Mouse (Mus musculus): ENCODE data around the gene Mlycd. TPM values are rescaled to one million over a fixed set of nuclear protein-coding genes. Genes with fewer than 3 reads are reported as not detected.
"Not testable (repeated sequence)": the region's sequence is repeated elsewhere in the genome, so short reads cannot be mapped to it uniquely, and the experiment has no call there.

Gene Mlycd
- polyA plus RNA-seq, 1 experiment from 2014 or later = 14.0 TPM

DNA sequence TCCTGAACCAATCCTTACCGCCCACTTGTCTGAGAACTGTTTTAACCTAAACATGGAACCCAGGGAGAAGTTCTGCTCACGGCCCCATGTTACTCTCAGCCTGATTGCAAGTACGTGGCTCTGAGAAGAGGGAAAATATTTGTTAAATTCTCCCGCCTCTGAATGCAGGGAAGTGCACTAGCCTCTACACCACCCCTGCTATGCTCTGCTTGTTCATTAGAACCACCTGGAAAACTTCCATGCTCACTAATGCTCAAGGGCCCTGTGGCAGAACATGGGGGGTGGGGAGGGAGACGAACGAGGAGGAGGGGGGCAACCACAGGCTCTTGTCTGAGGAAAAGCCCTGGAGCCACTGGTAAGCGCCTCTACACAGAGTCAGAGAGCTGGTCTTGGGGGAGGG, 36.5 kb upstream of the Mlycd start:
- TF ChIP-seq CTCF (IDR thresholded peaks at IDR 0.05; ENCODE audit: low read depth) = no peak
- DNase-seq (no peak), ATAC-seq (ENCODE audit: insufficient read depth) (no peak)
- Histone ChIP-seq H3K4me1 (ENCODE audit: insufficient read depth) (no peaks in the 10 kb centered on the region), H3K4me3 (ENCODE audit: low read depth, low read length) (no peak overlapping the region), H3K9me3 (ENCODE audit: low read depth, low read length) (no peaks in the 10 kb centered on the region), H3K27ac (ENCODE audit: low read depth) (no peak overlapping the region), H3K4me2 (no peak overlapping the region), H3K36me3 (ENCODE audit: insufficient read depth) (no peaks in the 10 kb centered on the region), H3K27me3 (ENCODE audit: insufficient read depth, low read length) (no peaks in the 10 kb centered on the region), H3K9ac (no peak overlapping the region)
- 68% methylated on average over 7 of the region's 7 CpGs for WGBS

DNA sequence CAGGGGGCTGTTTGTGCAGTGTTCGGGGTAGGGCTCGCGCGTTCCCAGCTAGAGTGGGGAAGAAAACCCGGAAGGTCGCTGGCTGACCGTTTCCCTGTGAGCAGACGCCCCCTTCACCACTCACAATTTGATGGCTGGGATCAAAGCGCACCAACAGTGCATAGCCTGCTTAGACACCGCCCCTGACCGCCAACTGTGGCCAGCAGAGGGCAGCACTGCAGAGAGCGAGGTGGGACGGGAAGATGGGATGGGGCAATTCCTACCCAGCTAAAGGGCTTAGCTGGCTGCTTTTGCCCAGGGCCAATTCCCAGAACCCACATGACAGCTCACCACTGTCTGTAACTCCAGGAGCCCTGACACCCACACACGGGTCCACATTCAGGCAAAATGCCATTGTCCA, 35.8 kb upstream of the Mlycd start:
- Histone ChIP-seq H3K27ac (ENCODE audit: low read depth) (no peak overlapping the region), H3K4me2 (no peak overlapping the region), H3K27me3 (ENCODE audit: insufficient read depth, low read length) (no peaks in the 10 kb centered on the region), H3K9ac (no peak overlapping the region), H3K9me3 (ENCODE audit: low read depth, low read length) (no peaks in the 10 kb centered on the region), H3K36me3 (ENCODE audit: insufficient read depth) (no peaks in the 10 kb centered on the region), H3K4me3 (ENCODE audit: low read depth, low read length) (no peak overlapping the region), H3K4me1 (ENCODE audit: insufficient read depth) (no peaks in the 10 kb centered on the region)
- WGBS = 37% methylated on average over 14 of the region's 14 CpGs
- ATAC-seq (ENCODE audit: insufficient read depth) (peak; percentile 44), DNase-seq (peak; percentile 66)
- peak; percentile 77 for TF ChIP-seq CTCF (IDR thresholded peaks at IDR 0.05; ENCODE audit: low read depth)

DNA sequence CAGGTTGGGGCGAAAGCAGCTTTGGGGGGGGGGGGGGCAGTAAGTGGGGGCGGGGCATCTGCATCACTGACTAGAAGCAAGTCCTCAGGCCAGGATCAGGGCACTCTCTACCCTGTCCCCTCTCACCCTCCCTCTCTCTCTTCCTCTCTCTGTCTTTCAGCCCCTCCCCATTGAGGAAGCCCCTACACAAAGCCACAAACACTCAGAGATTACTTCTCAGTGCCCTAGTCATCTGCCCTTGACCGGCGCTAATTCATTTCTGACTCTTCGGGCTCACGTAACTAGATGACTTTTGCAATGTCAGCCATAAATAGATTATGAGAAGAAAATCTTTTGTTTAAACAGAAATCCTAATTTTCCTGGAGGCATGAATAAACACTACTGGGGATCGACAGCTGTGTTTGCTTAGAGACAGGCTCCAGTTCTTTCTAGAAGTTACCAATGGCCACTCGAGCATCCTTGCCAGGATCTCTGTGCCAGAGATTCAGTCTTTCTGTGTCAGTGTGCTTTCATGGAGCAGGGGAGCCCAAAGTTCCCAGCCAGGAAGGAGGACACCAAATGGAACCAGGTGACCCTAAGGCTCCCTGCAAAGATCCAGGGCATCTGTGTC, 33.9 kb upstream of the Mlycd start:
- WGBS = 31% methylated on average over 7 of the region's 8 CpGs
- peak; percentile 70 for ATAC-seq (ENCODE audit: insufficient read depth)
- Histone ChIP-seq H3K4me3 (ENCODE audit: low read depth, low read length) (no peak overlapping the region), H3K4me2 (no peak overlapping the region), H3K9me3 (ENCODE audit: low read depth, low read length) (no peaks in the 10 kb centered on the region), H3K9ac (no peak overlapping the region), H3K27ac (ENCODE audit: low read depth) (no peak overlapping the region), H3K27me3 (ENCODE audit: insufficient read depth, low read length) (no peaks in the 10 kb centered on the region), H3K4me1 (ENCODE audit: insufficient read depth) (no peaks in the 10 kb centered on the region), H3K36me3 (ENCODE audit: insufficient read depth) (no peaks in the 10 kb centered on the region)
- DNase-seq = peak; percentile 68
- no peak for TF ChIP-seq CTCF (IDR thresholded peaks at IDR 0.05; ENCODE audit: low read depth)

DNA sequence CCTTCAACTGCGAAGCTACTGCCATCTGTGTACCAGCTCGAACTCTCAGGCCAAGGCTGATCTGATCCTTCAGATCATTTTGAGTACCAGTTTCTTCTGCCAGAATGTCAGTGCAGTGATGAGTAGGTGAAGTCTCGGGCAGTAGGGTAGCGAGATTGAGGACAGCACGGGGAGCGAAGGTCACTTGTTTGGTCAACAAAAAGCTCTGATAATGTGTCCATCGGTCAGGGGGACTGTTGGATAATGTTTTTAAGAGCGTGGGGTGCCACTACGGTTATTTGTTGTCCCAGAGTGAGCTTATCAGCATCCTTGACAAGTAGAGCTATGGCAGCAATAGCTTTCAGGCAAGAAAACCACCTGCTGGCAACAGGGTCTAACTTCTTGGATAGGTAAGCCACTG, 20.0 kb upstream of the Mlycd start:
- H3K9ac ChIP-seq; H3K4me2 ChIP-seq; H3K27me3 ChIP-seq (ENCODE audit: insufficient read depth, low read length); H3K27ac ChIP-seq (ENCODE audit: low read depth); H3K9me3 ChIP-seq (ENCODE audit: low read depth, low read length); DNase-seq; ATAC-seq (ENCODE audit: insufficient read depth); H3K4me3 ChIP-seq (ENCODE audit: low read depth, low read length); H3K4me1 ChIP-seq (ENCODE audit: insufficient read depth); H3K36me3 ChIP-seq (ENCODE audit: insufficient read depth): not testable (repeated sequence)
- WGBS = 67% methylated on average over 9 of the region's 9 CpGs

DNA sequence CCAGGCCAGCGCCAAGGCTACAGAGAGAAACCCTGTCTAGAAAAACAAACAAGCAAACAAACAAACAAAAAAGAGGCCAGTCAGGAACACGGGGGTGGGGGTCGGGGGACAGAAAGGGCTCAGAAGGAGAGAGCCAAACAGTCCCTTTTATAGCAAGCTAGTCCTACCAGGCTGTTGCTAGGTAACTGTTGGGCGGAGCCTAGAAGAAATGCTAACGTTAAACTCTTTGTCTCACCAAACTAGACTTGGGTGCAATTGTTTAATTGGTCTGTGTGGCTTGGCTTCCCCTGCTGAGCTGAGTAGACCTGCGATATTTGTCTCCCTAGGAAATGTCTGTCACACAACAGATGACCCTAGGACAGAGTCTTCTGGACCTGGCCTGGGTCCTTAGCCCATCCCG, 16.2 kb upstream of the Mlycd start:
- Histone ChIP-seq H3K27me3 (ENCODE audit: insufficient read depth, low read length) (no peaks in the 10 kb centered on the region), H3K4me3 (ENCODE audit: low read depth, low read length) (no peak overlapping the region), H3K9me3 (ENCODE audit: low read depth, low read length) (no peaks in the 10 kb centered on the region), H3K9ac (no peak overlapping the region), H3K27ac (ENCODE audit: low read depth) (no peak overlapping the region), H3K4me2 (no peak overlapping the region), H3K36me3 (ENCODE audit: insufficient read depth) (no peaks in the 10 kb centered on the region), H3K4me1 (ENCODE audit: insufficient read depth) (no peaks in the 10 kb centered on the region)
- TF ChIP-seq CTCF (IDR thresholded peaks at IDR 0.05; ENCODE audit: low read depth) = no peak
- ATAC-seq (ENCODE audit: insufficient read depth) (no peak), DNase-seq (no peak)
- 73% methylated on average over 7 of the region's 7 CpGs for WGBS

DNA sequence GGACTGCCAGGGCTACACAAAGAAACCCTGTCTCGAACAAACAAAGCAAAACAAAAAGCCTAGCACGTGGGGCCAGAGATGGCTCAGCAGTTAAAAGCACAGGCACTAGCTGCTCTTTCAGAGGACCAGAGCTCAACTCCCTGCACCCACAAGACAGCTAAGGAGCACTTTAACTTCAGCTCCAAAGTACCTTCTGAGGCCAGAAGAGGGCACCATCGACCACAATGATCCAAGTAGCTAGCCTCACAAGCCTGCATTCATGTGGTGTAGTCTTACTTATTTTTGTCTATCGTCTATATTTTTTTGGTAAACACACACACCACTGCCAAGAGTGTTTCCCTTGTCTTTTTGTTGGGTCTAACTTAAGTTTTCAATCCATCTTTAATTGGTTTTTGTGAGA, 14.1 kb upstream of the Mlycd start:
- WGBS = 46% methylated on average over 4 of the region's 4 CpGs
- peak; percentile 60 for DNase-seq
- no peak overlapping the region for H3K4me3 ChIP-seq (ENCODE audit: low read depth, low read length)
- no peaks in the 10 kb centered on the region for H3K4me1 ChIP-seq (ENCODE audit: insufficient read depth)
- H3K9me3 ChIP-seq (ENCODE audit: low read depth, low read length) = no peaks in the 10 kb centered on the region
- H3K27me3 ChIP-seq (ENCODE audit: insufficient read depth, low read length) = no peaks in the 10 kb centered on the region
- H3K27ac ChIP-seq (ENCODE audit: low read depth) = no peak overlapping the region
- H3K36me3 ChIP-seq (ENCODE audit: insufficient read depth) = no peaks in the 10 kb centered on the region
- ATAC-seq (ENCODE audit: insufficient read depth) = no peak
- no peak overlapping the region for H3K4me2 ChIP-seq
- H3K9ac ChIP-seq = no peak overlapping the region
- TF ChIP-seq CTCF (IDR thresholded peaks at IDR 0.05; ENCODE audit: low read depth) = peak; percentile 61

DNA sequence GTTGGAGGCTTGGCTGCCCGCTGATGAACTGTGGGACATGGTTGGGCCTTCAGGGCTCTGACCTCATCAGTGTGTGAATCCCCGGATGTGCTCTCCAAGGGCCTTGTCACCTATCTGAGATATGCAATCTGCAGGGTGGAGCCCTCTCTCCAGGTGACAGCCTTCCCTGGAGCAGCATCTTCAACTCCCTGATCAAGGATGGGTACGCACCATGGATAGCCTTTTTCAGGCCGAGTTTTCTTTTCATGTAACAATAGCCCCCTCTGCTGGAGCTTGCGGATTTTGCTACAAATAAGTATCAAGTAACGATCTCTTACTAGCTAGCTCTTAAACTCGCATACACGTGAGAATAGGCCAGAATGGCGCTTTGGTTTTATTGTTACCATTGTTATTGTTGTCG, 10.2 kb upstream of the Mlycd start:
- Histone ChIP-seq H3K9me3 (ENCODE audit: low read depth, low read length) (no peaks in the 10 kb centered on the region), H3K27me3 (ENCODE audit: insufficient read depth, low read length) (no peaks in the 10 kb centered on the region), H3K4me3 (ENCODE audit: low read depth, low read length) (no peak overlapping the region), H3K36me3 (ENCODE audit: insufficient read depth) (no peaks in the 10 kb centered on the region), H3K27ac (ENCODE audit: low read depth) (no peak overlapping the region), H3K4me2 (no peak overlapping the region), H3K9ac (no peak overlapping the region), H3K4me1 (ENCODE audit: insufficient read depth) (no peaks in the 10 kb centered on the region)
- ATAC-seq (ENCODE audit: insufficient read depth) = no peak
- peak; percentile 71 for TF ChIP-seq CTCF (IDR thresholded peaks at IDR 0.05; ENCODE audit: low read depth)
- peak; percentile 91 for DNase-seq
- WGBS = 19% methylated on average over 10 of the region's 10 CpGs

DNA sequence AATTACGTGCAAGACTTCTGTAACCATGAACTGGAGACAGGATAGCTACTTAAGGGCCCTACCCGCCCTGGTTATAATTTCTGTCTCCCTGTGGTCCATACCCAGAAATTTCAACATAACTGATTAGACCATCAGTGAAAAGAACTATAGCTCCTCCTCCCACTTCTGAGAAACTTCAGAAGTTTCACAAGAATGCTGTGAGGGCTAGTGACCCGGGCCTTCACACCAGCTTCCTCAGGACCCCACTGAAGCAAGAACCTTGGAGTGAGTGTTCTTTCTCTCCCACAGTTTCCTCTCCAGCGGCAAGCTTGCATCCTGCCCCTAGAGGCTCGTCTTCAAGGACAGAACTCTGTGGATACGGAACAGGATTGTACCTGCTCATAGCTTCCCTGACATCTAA, 8.8 kb upstream of the Mlycd start:
- Histone ChIP-seq H3K9ac (no peak overlapping the region), H3K4me1 (ENCODE audit: insufficient read depth) (no peaks in the 10 kb centered on the region), H3K27ac (ENCODE audit: low read depth) (no peak overlapping the region), H3K4me2 (no peak overlapping the region), H3K9me3 (ENCODE audit: low read depth, low read length) (no peaks in the 10 kb centered on the region), H3K36me3 (ENCODE audit: insufficient read depth) (no peaks in the 10 kb centered on the region), H3K27me3 (ENCODE audit: insufficient read depth, low read length) (no peaks in the 10 kb centered on the region), H3K4me3 (ENCODE audit: low read depth, low read length) (no peak overlapping the region)
- TF ChIP-seq CTCF (IDR thresholded peaks at IDR 0.05; ENCODE audit: low read depth) = no peak
- 64% methylated on average over 6 of the region's 6 CpGs for WGBS
- DNase-seq (no peak), ATAC-seq (ENCODE audit: insufficient read depth) (no peak)
